Mouse (Mus musculus): ENCODE data around the gene Obox1.
"Not testable (repeated sequence)": the region's sequence is repeated elsewhere in the genome, so short reads cannot be mapped to it uniquely, and the experiment has no call there.

DNA sequence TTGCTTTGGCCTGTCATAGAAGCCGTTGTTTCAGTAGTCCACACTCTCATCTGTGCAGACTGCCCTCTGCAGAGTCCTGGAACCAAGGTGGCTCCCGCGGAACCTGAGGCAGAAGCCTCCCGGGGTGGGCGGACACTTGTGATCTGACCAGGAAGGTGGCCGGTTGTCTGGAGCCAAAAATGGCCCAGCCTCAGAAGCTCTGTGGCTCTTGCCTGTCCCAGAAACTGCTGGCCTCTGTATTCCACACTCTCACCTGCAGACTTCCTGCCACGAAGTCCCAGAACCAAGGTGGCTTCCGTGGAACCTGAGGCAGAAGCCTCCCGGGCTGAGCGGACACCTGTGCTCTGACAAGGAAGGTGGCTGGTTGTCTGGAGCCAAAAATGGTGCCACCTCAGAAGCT is 18.1 kb downstream of the Obox1 start:
- TF ChIP-seq CTCF (IDR thresholded peaks at IDR 0.05; ENCODE audit: control insufficient read depth, insufficient read depth, insufficient replicate concordance, low read depth, low read length); POLR2A (IDR thresholded peaks at IDR 0.05; ENCODE audit: control insufficient read depth, low read depth, low read length): not testable (repeated sequence)

All from testis, adult 2 months (tissue).